In genomic region chr6:88249231-88249630, GRCm38 (mm10) we compare ENCODE assay signal across 20 mouse cellular contexts. TPM values are rescaled to one million over a fixed set of nuclear protein-coding genes. Genes with fewer than 3 reads are reported as not detected.
"Had no signal": no experiment of that assay in that cellular context is flagged by ENCODE, and none has a peak within 500 bp of the region (broad histone marks: within the 10 kb centered on the region; RNA-seq: fewer than 3 reads in every experiment).

No protein-coding gene starts in this region.

- H3K4me3 ChIP-seq: left cerebral cortex, adult 2 months; limb, embryonic 10.5 days; midbrain, embryonic 12.5 days; neural tube, embryonic 12.5 days had no signal

- H3K36me3 ChIP-seq: limb, embryonic 10.5 days; midbrain, embryonic 12.5 days; neural tube, embryonic 12.5 days had no signal

- H3K9me3 ChIP-seq: limb, embryonic 10.5 days; megakaryocyte, embryonic 14.5 days; midbrain, embryonic 12.5 days; neural tube, embryonic 12.5 days had no signal

- H3K27me3 ChIP-seq: midbrain, embryonic 12.5 days; neural tube, embryonic 12.5 days had no signal

- DNase-seq: kidney, adult 11 months; kidney, adult 9 months; kidney, postnatal 14 days; lung, adult 2 months; lung, postnatal 10 days had no signal

- H3K27ac ChIP-seq: left cerebral cortex, adult 2 months; limb, embryonic 10.5 days; liver, embryonic 14.5 days; macrophage; midbrain, embryonic 12.5 days; neural tube, embryonic 12.5 days had no signal

- H3K9ac ChIP-seq: liver, embryonic 14.5 days; midbrain, embryonic 12.5 days; neural tube, embryonic 12.5 days had no signal

- H3K4me2 ChIP-seq: midbrain, embryonic 12.5 days; neural tube, embryonic 12.5 days had no signal

- H3K4me1 ChIP-seq: midbrain, embryonic 12.5 days; neural tube, embryonic 12.5 days had no signal

RNA-seq across cellular contexts. Expression of gene Dnajb8, which starts 27.2 kb away (rescaled TPM):
- total RNA-seq: layer of hippocampus, adult 8-10 months; layer of hippocampus, postnatal 14 days; left cerebral cortex, adult 2 months; left cerebral cortex, postnatal 14 days; neutrophil, adult 5-6 weeks had no signal
- polyA plus RNA-seq: intestine, embryonic 14.5 days; large intestine, adult 2 months; limb, embryonic 10.5 days; limb, embryonic 14.5 days; liver, embryonic 14.5 days; lung, adult 2 months; macrophage; midbrain, embryonic 12.5 days; neural tube, embryonic 12.5 days; stomach, embryonic 14.5 days had no signal
